Mouse (Mus musculus) embryonic facial prominence, embryonic 10.5 days (tissue): ENCODE measurements around the gene Il6st. TPM values are rescaled to one million over a fixed set of nuclear protein-coding genes. Genes with fewer than 3 reads are reported as not detected.

Source experiments
- DNase-seq: peaks from one replicate; pipeline ENCODE4 v3.0.0-alpha.2; 2017; ENCODE audit warnings: low spot score
- H3K27ac ChIP-seq: fragments of 300-500 bp; sonication (generic); replicated peaks from 2 replicates; pipeline ENCODE4 v1.5.1; 2016; ENCODE audit warnings: mild to moderate bottlenecking
- H3K27me3 ChIP-seq: fragments of 300-500 bp; sonication (generic); replicated peaks from 2 replicates; pipeline ENCODE4 v1.6.1; 2016; ENCODE audit warnings: low read depth, mild to moderate bottlenecking; ENCODE audit not compliant: poor library complexity, severe bottlenecking
- H3K36me3 ChIP-seq: fragments of 300-500 bp; sonication (generic); replicated peaks from 2 replicates; pipeline ENCODE4 v1.6.1; 2016; ENCODE audit warnings: mild to moderate bottlenecking, moderate library complexity
- H3K4me1 ChIP-seq: fragments of 300-500 bp; sonication (generic); 2 replicates; pipeline ENCODE4 v1.6.1; 2016
- H3K4me3 ChIP-seq: fragments of 300-500 bp; sonication (generic); 2 replicates; pipeline ENCODE4 v1.5.1; 2016; ENCODE audit warnings: mild to moderate bottlenecking, moderate library complexity
- H3K9me3 ChIP-seq: fragments of 300-500 bp; sonication (generic); 2 replicates; pipeline ENCODE4 v1.6.1; 2016; ENCODE audit warnings: mild to moderate bottlenecking
- WGBS: fragments of 180-500 bp; shearing (Covaris S2); methylation state at CpG from one replicate; pipeline ENCODE4 v1.1.7; 2016; 5-methylcytosine and 5-hydroxymethylcytosine counted together
- polyA plus RNA-seq: library from polyadenylated mRNA; unstranded; fragments of >200 nt; fragmentation: Nextera tagmentation; extraction: Ambion mirVana; gene quantifications from 2 replicates; pipeline ENCODE4 v1.2.1, GENCODE M21; 2016

Il6st gene
- polyA plus RNA-seq, 1 experiment from 2014 or later = 24.2 TPM

- peaks cover 96% of the 10 kb centered on the region for H3K36me3 ChIP-seq
- no peak overlapping the region for H3K4me3 ChIP-seq
- DNase-seq = no peak
- H3K4me1 ChIP-seq = no peaks in the 10 kb centered on the region
- no peaks in the 10 kb centered on the region for H3K9me3 ChIP-seq
- no peak overlapping the region for H3K27ac ChIP-seq
- WGBS = 92% methylated on average over 4 of the region's 4 CpGs
- no peaks in the 10 kb centered on the region for H3K27me3 ChIP-seq
Measured at GRCm38 (mm10) chr13:112500027-112500426, 36.2 kb downstream of the Il6st start.

- Histone ChIP-seq H3K27ac (no peak overlapping the region), H3K36me3 (peaks cover 96% of the 10 kb centered on the region), H3K4me3 (no peak overlapping the region), H3K4me1 (no peaks in the 10 kb centered on the region), H3K27me3 (no peaks in the 10 kb centered on the region), H3K9me3 (no peaks in the 10 kb centered on the region)
- 93% methylated on average over 9 of the region's 9 CpGs for WGBS
- DNase-seq = no peak
Measured at GRCm38 (mm10) chr13:112500466-112500865, 36.6 kb downstream of the Il6st start.

GRCm38 (mm10) chr13:112503846-112504245 is 40.0 kb downstream of the Il6st start:
- Histone ChIP-seq H3K4me1 (no peaks in the 10 kb centered on the region), H3K27me3 (no peaks in the 10 kb centered on the region), H3K36me3 (peaks cover 87% of the 10 kb centered on the region), H3K4me3 (no peak overlapping the region), H3K27ac (no peak overlapping the region), H3K9me3 (no peaks in the 10 kb centered on the region)
- WGBS = 96% methylated on average over 13 of the region's 13 CpGs
- no peak for DNase-seq

GRCm38 (mm10) chr13:112505436-112505835 is 41.6 kb downstream of the Il6st start:
- no peak for DNase-seq

GRCm38 (mm10) chr13:112506766-112507165 is 42.9 kb downstream of the Il6st start:
- DNase-seq = no peak
- no peaks in the 10 kb centered on the region for H3K4me1 ChIP-seq
- H3K27ac ChIP-seq = no peak overlapping the region
- no peaks in the 10 kb centered on the region for H3K27me3 ChIP-seq
- peaks cover 59% of the 10 kb centered on the region for H3K36me3 ChIP-seq
- no peak overlapping the region for H3K4me3 ChIP-seq
- H3K9me3 ChIP-seq = no peaks in the 10 kb centered on the region
- 89% methylated on average over 13 of the region's 13 CpGs for WGBS

More at GRCm38 (mm10) chr13:112505436-112505835, 41.6 kb downstream of the Il6st start:
- Histone ChIP-seq H3K4me3 (no peak overlapping the region), H3K27me3 (no peaks in the 10 kb centered on the region), H3K9me3 (no peaks in the 10 kb centered on the region), H3K27ac (no peak overlapping the region), H3K4me1 (no peaks in the 10 kb centered on the region), H3K36me3 (peaks cover 71% of the 10 kb centered on the region)
- WGBS = 92% methylated on average over 6 of the region's 6 CpGs

- 87% methylated on average over 13 of the region's 13 CpGs for WGBS
- Histone ChIP-seq H3K36me3 (peaks cover 53% of the 10 kb centered on the region), H3K27ac (no peak overlapping the region), H3K9me3 (no peaks in the 10 kb centered on the region), H3K27me3 (no peaks in the 10 kb centered on the region), H3K4me3 (no peak overlapping the region), H3K4me1 (no peaks in the 10 kb centered on the region)
- no peak for DNase-seq
Measured at GRCm38 (mm10) chr13:112507691-112508090, 43.8 kb downstream of the Il6st start.

GRCm38 (mm10) chr13:112508487-112508886 is 44.6 kb downstream of the Il6st start:
- WGBS = 86% methylated on average over 5 of the region's 5 CpGs
- H3K9me3 ChIP-seq = no peaks in the 10 kb centered on the region
- H3K27ac ChIP-seq = no peak overlapping the region
- peaks cover 45% of the 10 kb centered on the region for H3K36me3 ChIP-seq
- H3K27me3 ChIP-seq = no peaks in the 10 kb centered on the region
- DNase-seq = no peak
- no peaks in the 10 kb centered on the region for H3K4me1 ChIP-seq
- no peak overlapping the region for H3K4me3 ChIP-seq

GRCm38 (mm10) chr13:112509465-112509864 is 45.6 kb downstream of the Il6st start:
- H3K4me3 ChIP-seq = no peak overlapping the region
- DNase-seq = peak; percentile 64
- no peaks in the 10 kb centered on the region for H3K27me3 ChIP-seq
- H3K27ac ChIP-seq = no peak overlapping the region
- no peaks in the 10 kb centered on the region for H3K9me3 ChIP-seq
- 34% methylated on average over 4 of the region's 4 CpGs for WGBS
- no peaks in the 10 kb centered on the region for H3K4me1 ChIP-seq
- H3K36me3 ChIP-seq = peaks cover 35% of the 10 kb centered on the region

- Histone ChIP-seq H3K4me3 (no peak overlapping the region), H3K36me3 (peaks cover 24% of the 10 kb centered on the region), H3K4me1 (no peaks in the 10 kb centered on the region), H3K27me3 (no peaks in the 10 kb centered on the region), H3K27ac (no peak overlapping the region), H3K9me3 (no peaks in the 10 kb centered on the region)
- no peak for DNase-seq
- 95% methylated on average over 19 of the region's 19 CpGs for WGBS
Measured at GRCm38 (mm10) chr13:112510437-112511212, 46.8 kb downstream of the Il6st start.

- Histone ChIP-seq H3K4me3 (no peak overlapping the region), H3K27ac (no peak overlapping the region), H3K36me3 (peaks cover 17% of the 10 kb centered on the region), H3K4me1 (no peaks in the 10 kb centered on the region), H3K27me3 (no peaks in the 10 kb centered on the region), H3K9me3 (no peaks in the 10 kb centered on the region)
- DNase-seq = no peak
- WGBS = 87% methylated on average over 11 of the region's 11 CpGs
Measured at GRCm38 (mm10) chr13:112511261-112511660, 47.4 kb downstream of the Il6st start.

GRCm38 (mm10) chr13:112511810-112512209 is 47.9 kb downstream of the Il6st start:
- Histone ChIP-seq H3K9me3 (no peaks in the 10 kb centered on the region), H3K27me3 (no peaks in the 10 kb centered on the region), H3K4me1 (no peaks in the 10 kb centered on the region), H3K27ac (no peak overlapping the region), H3K36me3 (peaks cover 12% of the 10 kb centered on the region), H3K4me3 (no peak overlapping the region)
- 88% methylated on average over 7 of the region's 7 CpGs for WGBS
- no peak for DNase-seq

GRCm38 (mm10) chr13:112512824-112513223 is 49.0 kb downstream of the Il6st start:
- no peaks in the 10 kb centered on the region for H3K27me3 ChIP-seq

GRCm38 (mm10) chr13:112514546-112514945 is 50.7 kb downstream of the Il6st start:
- WGBS = 59% methylated on average over 1 of the region's 1 CpGs

More at GRCm38 (mm10) chr13:112512824-112513223, 49.0 kb downstream of the Il6st start:
- DNase-seq = no peak
- 94% methylated on average over 5 of the region's 5 CpGs for WGBS
- peaks cover 2% of the 10 kb centered on the region; the same call in 1 of the 2 replicates for H3K9me3 ChIP-seq
- H3K4me3 ChIP-seq = no peak overlapping the region
- H3K27ac ChIP-seq = no peak overlapping the region
- peaks cover 2% of the 10 kb centered on the region; the same call in 1 of the 2 replicates for H3K36me3 ChIP-seq
- H3K4me1 ChIP-seq = no peaks in the 10 kb centered on the region

More at GRCm38 (mm10) chr13:112514546-112514945, 50.7 kb downstream of the Il6st start:
- no peaks in the 10 kb centered on the region for H3K36me3 ChIP-seq
- no peaks in the 10 kb centered on the region for H3K4me1 ChIP-seq
- no peak overlapping the region for H3K4me3 ChIP-seq
- peaks cover 11% of the 10 kb centered on the region; the same call in 1 of the 2 replicates for H3K9me3 ChIP-seq
- DNase-seq = no peak
- H3K27ac ChIP-seq = no peak overlapping the region
- no peaks in the 10 kb centered on the region for H3K27me3 ChIP-seq
